ENCODE assay signal across 36 mouse cellular contexts in genomic region chr1:169721836-169722235, GRCm38 (mm10). TPM values are rescaled to one million over a fixed set of nuclear protein-coding genes. Genes with fewer than 3 reads are reported as not detected.
"Had no signal": no experiment of that assay in that cellular context is flagged by ENCODE, and none has a peak within 500 bp of the region (broad histone marks: within the 10 kb centered on the region; RNA-seq: fewer than 3 reads in every experiment).

No protein-coding gene starts in this region.

- H3K27me3 ChIP-seq: heart, embryonic 12.5 days; heart, embryonic 13.5 days; heart, embryonic 15.5 days; hindbrain, embryonic 12.5 days; hindbrain, embryonic 13.5 days; hindbrain, embryonic 15.5 days; intestine, embryonic 15.5 days; kidney, embryonic 15.5 days had no signal

- H3K4me1 ChIP-seq: heart, embryonic 12.5 days; heart, embryonic 13.5 days; heart, embryonic 15.5 days; hindbrain, embryonic 10.5 days; hindbrain, embryonic 12.5 days; hindbrain, embryonic 13.5 days; hindbrain, embryonic 15.5 days; intestine, embryonic 15.5 days; kidney, embryonic 15.5 days had no signal

- H3K4me2 ChIP-seq: heart, embryonic 11.5 days; heart, embryonic 12.5 days; heart, embryonic 13.5 days; heart, embryonic 15.5 days; hindbrain, embryonic 12.5 days; hindbrain, embryonic 13.5 days; hindbrain, embryonic 14.5 days; hindbrain, embryonic 15.5 days; intestine, embryonic 15.5 days; kidney, embryonic 15.5 days had no signal

- H3K9ac ChIP-seq: heart, embryonic 12.5 days; heart, embryonic 13.5 days; heart, embryonic 15.5 days; hindbrain, embryonic 12.5 days; hindbrain, embryonic 13.5 days; hindbrain, embryonic 14.5 days; hindbrain, embryonic 15.5 days; intestine, embryonic 15.5 days; kidney, embryonic 15.5 days had no signal

- ATAC-seq: hindbrain, embryonic 16.5 days; hindbrain, postnatal 0 days; inflammation-experienced regulatory T-cells, adult 6 months; intestine, embryonic 15.5 days; intestine, embryonic 16.5 days; intestine, postnatal 0 days had no signal

- H3K36me3 ChIP-seq: heart, embryonic 12.5 days; heart, embryonic 13.5 days; heart, embryonic 15.5 days; hindbrain, embryonic 10.5 days; hindbrain, embryonic 12.5 days; hindbrain, embryonic 13.5 days; hindbrain, embryonic 15.5 days; intestine, embryonic 15.5 days; kidney, embryonic 15.5 days had no signal

- H3K4me3 ChIP-seq: heart, embryonic 12.5 days; heart, embryonic 13.5 days; heart, embryonic 15.5 days; hindbrain, embryonic 10.5 days; hindbrain, embryonic 12.5 days; hindbrain, embryonic 13.5 days; hindbrain, embryonic 15.5 days; intestine, embryonic 15.5 days; kidney, embryonic 15.5 days; layer of hippocampus, adult 2 months; left cerebral cortex, adult 2 months had no signal

- DNase-seq: heart, postnatal 10 days; heart, postnatal 14 days; heart, postnatal 36 days; heart, postnatal 4 days; kidney, adult 11 months; kidney, adult 18-20 months; kidney, adult 2 months; kidney, adult 8-10 months; kidney, adult 9 months; kidney, postnatal 10 days; kidney, postnatal 14 days; kidney, postnatal 25 days; kidney, postnatal 36 days; kidney, postnatal 4 days; layer of hippocampus, adult 9-11 months; layer of hippocampus, postnatal 36 days had no signal

- H3K9me3 ChIP-seq: heart, embryonic 12.5 days; heart, embryonic 13.5 days; heart, embryonic 15.5 days; hindbrain, embryonic 10.5 days; hindbrain, embryonic 12.5 days; hindbrain, embryonic 13.5 days; hindbrain, embryonic 15.5 days; intestine, embryonic 15.5 days; kidney, embryonic 15.5 days had no signal

- H3K27ac ChIP-seq: heart, embryonic 13.5 days; heart, embryonic 15.5 days; hindbrain, embryonic 10.5 days; hindbrain, embryonic 12.5 days; hindbrain, embryonic 13.5 days; hindbrain, embryonic 14.5 days; hindbrain, embryonic 15.5 days; hindbrain, postnatal 0 days; intestine, embryonic 15.5 days; kidney, embryonic 15.5 days; kidney, postnatal 0 days; layer of hippocampus, adult 2 months; left cerebral cortex, adult 2 months had no signal

RNA-seq across cellular contexts. Expression of gene Rgs4, which starts 25.6 kb away (rescaled TPM):
- total RNA-seq: hematopoietic stem cell, adult 5-6 weeks had no signal
- polyA plus RNA-seq: inflammation-experienced regulatory T-cells, adult 6 months had no signal
